Mouse (Mus musculus) myocyte (in vitro differentiated cells): ENCODE results near the gene Usp2. TPM values are rescaled to one million over a fixed set of nuclear protein-coding genes. Genes with fewer than 3 reads are reported as not detected.

Experiments used
- H3K27me3 ChIP-seq: one replicate; pipeline ENCODE4 v1.6.1; 2011; ENCODE audit not compliant: control insufficient read depth, insufficient read depth, insufficient read length
- H3K36me3 ChIP-seq: one replicate; pipeline ENCODE4 v1.6.1; 2011; ENCODE audit not compliant: control insufficient read depth, insufficient read depth
- H3K4me2 ChIP-seq: one replicate; pipeline ENCODE4 v1.6.1; 2011; ENCODE audit warnings: low read depth, control low read depth
- H3K4me3 ChIP-seq: one replicate; pipeline ENCODE4 v1.5.1; 2011; ENCODE audit warnings: mild to moderate bottlenecking, control low read depth, moderate library complexity
- H3K79me2 ChIP-seq: one replicate; pipeline ENCODE4 v1.6.1; 2011; ENCODE audit not compliant: control insufficient read depth, insufficient read depth
- H3ac ChIP-seq: one replicate; pipeline ENCODE4 v1.6.1; 2011; ENCODE audit not compliant: control insufficient read depth, insufficient read length
- CEBPB ChIP-seq: IDR thresholded peaks from 2 replicates; pipeline ENCODE4 v1.6.1; 2011; ENCODE audit warnings: mild to moderate bottlenecking, moderate library complexity; ENCODE audit not compliant: poor library complexity, insufficient read depth, severe bottlenecking
- E2F4 ChIP-seq: IDR thresholded peaks from one replicate; pipeline ENCODE4 v1.6.1; 2011; ENCODE audit warnings: mild to moderate bottlenecking, control low read depth, moderate library complexity; ENCODE audit not compliant: insufficient read depth
- MAX ChIP-seq: IDR thresholded peaks from one replicate; pipeline ENCODE4 v1.6.1; 2011; ENCODE audit warnings: low read depth, mild to moderate bottlenecking, control low read depth
- MYOD1 ChIP-seq, 3 experiments: IDR thresholded peaks; one replicate each; pipeline ENCODE4 v1.6.1; 2011; ENCODE audit warnings: control low read depth in 2 of 3, low read depth in 2 of 3, mild to moderate bottlenecking in 2 of 3, moderate library complexity in 1 of 3; ENCODE audit not compliant: insufficient read length in 2 of 3, control insufficient read depth in 1 of 3
- MYOG ChIP-seq, 3 experiments: IDR thresholded peaks; one replicate each; pipeline ENCODE4 v1.6.1; 2011; ENCODE audit warnings: control low read depth in 2 of 3, low read depth in 2 of 3, mild to moderate bottlenecking in 2 of 3; ENCODE audit not compliant: insufficient read length in 2 of 3, control insufficient read depth in 1 of 3, insufficient read depth in 1 of 3
- POLR2A ChIP-seq: IDR thresholded peaks from one replicate; pipeline ENCODE4 v1.6.1; 2011; ENCODE audit warnings: low read depth, mild to moderate bottlenecking, control low read depth, moderate library complexity; ENCODE audit not compliant: insufficient read length
- POLR2AphosphoS2 ChIP-seq: IDR thresholded peaks from one replicate; pipeline ENCODE4 v1.6.1; 2011; ENCODE audit warnings: low read depth, control low read depth; ENCODE audit not compliant: insufficient read length
- REST ChIP-seq: IDR thresholded peaks from one replicate; pipeline ENCODE4 v1.6.1; 2011; ENCODE audit warnings: mild to moderate bottlenecking, control low read depth, moderate library complexity; ENCODE audit not compliant: insufficient read depth, insufficient read length
- SRF ChIP-seq: IDR thresholded peaks from one replicate; pipeline ENCODE4 v1.6.1; 2011; ENCODE audit warnings: low read depth; ENCODE audit not compliant: control insufficient read depth, insufficient read length
- TCF12 ChIP-seq: IDR thresholded peaks from one replicate; pipeline ENCODE4 v1.6.1; 2011; ENCODE audit warnings: mild to moderate bottlenecking, control low read depth; ENCODE audit not compliant: poor library complexity, insufficient read depth, severe bottlenecking
- TCF3 ChIP-seq: IDR thresholded peaks from one replicate; pipeline ENCODE4 v1.6.1; 2011; ENCODE audit warnings: low read depth, control low read depth; ENCODE audit not compliant: insufficient read length
- USF1 ChIP-seq: IDR thresholded peaks from one replicate; pipeline ENCODE4 v1.6.1; 2011; ENCODE audit warnings: low read depth, mild to moderate bottlenecking, control low read depth, moderate library complexity
- polyA plus RNA-seq: library from polyadenylated mRNA; unstranded; fragments of >200 nt; fragmentation: generic; extraction: Trizol; gene quantifications from one replicate; pipeline ENCODE4 v1.2.1, GENCODE M21; 2012; ENCODE audit warnings: missing spikeins

Gene Usp2
- polyA plus RNA-seq, 1 experiment, result 17.0 TPM

GRCm38 (mm10) chr9:44095781-44096180 is 29.0 kb downstream of the Usp2 start:
- Histone ChIP-seq H3K36me3 (peaks cover 6% of the 10 kb centered on the region), H3K4me2 (no peak overlapping the region), H3K79me2 (no peaks in the 10 kb centered on the region), H3ac (no peak overlapping the region), H3K27me3 (no peaks in the 10 kb centered on the region), H3K4me3 (no peak overlapping the region)
- no peak for TF ChIP-seq SRF
- TF ChIP-seq POLR2AphosphoS2, result peak; percentile 9
- TF ChIP-seq TCF12, result no peak
- TF ChIP-seq USF1, result no peak
- TF ChIP-seq CEBPB, result no peak

DNA sequence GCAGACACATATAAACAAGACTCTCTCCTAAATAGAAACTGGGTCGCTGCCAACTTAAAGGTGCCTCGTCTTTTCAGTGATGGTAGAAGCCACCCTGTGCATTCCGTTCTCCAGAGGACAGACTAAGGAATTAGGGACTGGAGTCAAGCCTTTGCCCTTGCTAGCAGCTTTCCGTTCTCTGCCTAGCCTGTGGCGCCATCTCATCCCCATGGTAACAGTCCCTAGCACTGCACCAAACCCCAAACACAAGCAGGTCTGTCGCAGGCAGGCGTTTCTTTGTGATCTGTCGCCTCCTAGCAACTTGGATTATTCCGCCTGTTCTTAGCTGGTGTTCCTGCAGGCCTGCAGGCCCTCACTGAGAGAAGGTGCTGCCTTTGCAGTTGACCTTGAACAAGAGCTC is 29.7 kb downstream of the Usp2 start:
- H3K4me3 ChIP-seq, result no peak overlapping the region
- H3ac ChIP-seq, result no peak overlapping the region
- peaks cover 6% of the 10 kb centered on the region for H3K36me3 ChIP-seq
- no peaks in the 10 kb centered on the region for H3K79me2 ChIP-seq
- TF ChIP-seq POLR2AphosphoS2 (no peak), E2F4 (no peak), REST (no peak), SRF (no peak), TCF12 (no peak), MYOD1 (IDR thresholded peaks at IDR 0.05; ENCODE audit: control insufficient read depth in 1 of 3, insufficient read length in 2 of 3, low read depth in 2 of 3) (no peak), TCF3 (no peak), POLR2A (no peak), MYOG (IDR thresholded peaks at IDR 0.05; ENCODE audit: control insufficient read depth in 1 of 3, insufficient read depth in 1 of 3, insufficient read length in 2 of 3, low read depth in 2 of 3) (no peak), CEBPB (no peak), MAX (no peak), USF1 (no peak)
- H3K4me2 ChIP-seq, result no peak overlapping the region
- H3K27me3 ChIP-seq, result no peaks in the 10 kb centered on the region

- H3K4me2 ChIP-seq, result no peak within 1 kb of the TSS
- no peak within 1 kb of the TSS for H3K4me3 ChIP-seq
- TF ChIP-seq MAX, result no peak
- TF ChIP-seq REST, result no peak
- TF ChIP-seq E2F4, result no peak
- no peak for TF ChIP-seq POLR2AphosphoS2
- TF ChIP-seq MYOG (IDR thresholded peaks at IDR 0.05; ENCODE audit: control insufficient read depth in 1 of 3, insufficient read depth in 1 of 3, insufficient read length in 2 of 3, low read depth in 2 of 3), result no peak
- TF ChIP-seq CEBPB, result no peak
- H3K36me3 ChIP-seq, result no peaks in the 10 kb centered on the region
- peaks cover 1% of the 10 kb centered on the region for H3K79me2 ChIP-seq
- no peak within 1 kb of the TSS for H3ac ChIP-seq
- H3K27me3 ChIP-seq, result no peaks in the 10 kb centered on the region
Observed at GRCm38 (mm10) chr9:44101490-44101889, 34.7 kb downstream of the Usp2 start, which contains the start of gene Mfrp. Gene Mfrp, plus strand, starts transcription at chr9:44101729.

GRCm38 (mm10) chr9:44104881-44105280 is 38.1 kb downstream of the Usp2 start:
- Histone ChIP-seq H3K79me2 (peaks cover 29% of the 10 kb centered on the region), H3K4me3 (no peak overlapping the region), H3ac (no peak overlapping the region), H3K4me2 (no peak overlapping the region), H3K27me3 (no peaks in the 10 kb centered on the region), H3K36me3 (no peaks in the 10 kb centered on the region)
- TF ChIP-seq USF1, result no peak
- no peak for TF ChIP-seq MYOG (IDR thresholded peaks at IDR 0.05; ENCODE audit: control insufficient read depth in 1 of 3, insufficient read depth in 1 of 3, insufficient read length in 2 of 3, low read depth in 2 of 3)
- no peak for TF ChIP-seq REST
- no peak for TF ChIP-seq CEBPB
- no peak for TF ChIP-seq MYOD1 (IDR thresholded peaks at IDR 0.05; ENCODE audit: control insufficient read depth in 1 of 3, insufficient read length in 2 of 3, low read depth in 2 of 3)
- TF ChIP-seq POLR2AphosphoS2, result no peak
- no peak for TF ChIP-seq POLR2A
- TF ChIP-seq TCF3, result no peak
- no peak for TF ChIP-seq MAX
- TF ChIP-seq E2F4, result no peak
- TF ChIP-seq TCF12, result no peak
- TF ChIP-seq SRF, result no peak

DNA sequence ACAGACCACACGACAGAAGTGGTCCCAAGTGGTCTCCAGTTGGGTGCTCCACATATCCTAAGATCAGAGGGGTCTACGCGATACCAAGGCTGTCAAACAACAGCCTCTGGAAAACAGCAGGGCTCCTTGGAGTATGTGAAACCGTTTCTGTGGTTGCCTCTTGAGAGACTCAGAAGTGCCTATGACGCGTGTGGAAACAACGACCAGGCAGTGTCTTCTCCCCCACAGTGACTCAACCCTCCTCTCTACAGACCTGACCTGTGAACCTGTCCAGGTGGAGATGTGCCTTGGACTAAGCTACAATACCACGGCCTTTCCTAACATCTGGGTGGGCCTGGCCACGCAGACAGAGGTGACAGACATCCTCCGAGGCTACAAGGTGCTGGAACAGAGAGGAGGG is 39.0 kb downstream of the Usp2 start:
- TF ChIP-seq USF1 (no peak), TCF12 (no peak), MAX (no peak), CEBPB (no peak), TCF3 (no peak), SRF (no peak), REST (no peak)

More for the DNA sequence above, 39.0 kb downstream of the Usp2 start:
- Histone ChIP-seq H3K27me3 (no peaks in the 10 kb centered on the region), H3K79me2 (peaks cover 38% of the 10 kb centered on the region), H3K36me3 (no peaks in the 10 kb centered on the region), H3K4me2 (no peak overlapping the region), H3ac (no peak overlapping the region), H3K4me3 (no peak overlapping the region)
